Mouse (Mus musculus): Measurements from ENCODE around the gene Cyth1. TPM values are rescaled to one million over a fixed set of nuclear protein-coding genes. Genes with fewer than 3 reads are reported as not detected.

The Cyth1 gene
- polyA plus RNA-seq (2017; shearing (Covaris generic)), result 314 TPM

GRCm38 (mm10) chr11:118248150-118249011 lies at the start of gene Cyth1:
TSS of gene Cyth1 (minus strand) at chr11:118248592.

GRCm38 (mm10) chr11:118289999-118290889 lies 41.9 kb upstream of the Cyth1 start, which contains the start of gene Usp36:
TSS of gene Usp36 (minus strand) at chr11:118290244.

GRCm38 (mm10) chr11:118130534-118130933 lies 117.9 kb downstream of the Cyth1 start, which contains the start of gene Dnah17:
TSS of gene Dnah17 (minus strand) at chr11:118130634.

Other genes starting within 250 kb of the Cyth1 start
- 0.66 TPM for gene Dnah17, start 118.0 kb downstream of the Cyth1 start, polyA plus RNA-seq (2017; shearing (Covaris generic))
- 31.6 TPM for gene Usp36, start 41.7 kb upstream of the Cyth1 start, polyA plus RNA-seq (2017; shearing (Covaris generic))
- 0.12 TPM for gene Cep295nl, start 93.9 kb upstream of the Cyth1 start, polyA plus RNA-seq (2017; shearing (Covaris generic))
- gene Timp2, start 107.1 kb upstream of the Cyth1 start, polyA plus RNA-seq (2017; shearing (Covaris generic)), result 80.2 TPM
- gene Lgals3bp, start 153.5 kb upstream of the Cyth1 start, polyA plus RNA-seq (2017; shearing (Covaris generic)), result 133 TPM
- 43.7 TPM for gene Cant1, start 170.5 kb upstream of the Cyth1 start, polyA plus RNA-seq (2017; shearing (Covaris generic))
- not detected for gene C1qtnf1, start 179.6 kb upstream of the Cyth1 start, polyA plus RNA-seq (2017; shearing (Covaris generic))
- 14.2 TPM for gene Engase, start 228.2 kb upstream of the Cyth1 start, polyA plus RNA-seq (2017; shearing (Covaris generic))